Mouse (Mus musculus): ENCODE measurements at regions not wholly inside any gene's neighbourhood (a gene's known extent, or its start where the extent isn't known, plus 50 kb on each side); places are given as distances from the start of the nearest gene placed in this dataset.

- no peak overlapping the region for H3K4me3 ChIP-seq (ENCODE audit: low read depth, low read length)
- peak; percentile 31 for ATAC-seq (ENCODE audit: insufficient read depth)
- peaks cover 40% of the 10 kb centered on the region for H3K4me1 ChIP-seq (ENCODE audit: insufficient read depth)
- peak overlapping the region; percentile 80 for H3K4me2 ChIP-seq
- no peak for TF ChIP-seq CTCF (IDR thresholded peaks at IDR 0.05; ENCODE audit: low read depth)
- WGBS = 12% methylated on average over 11 of the region's 11 CpGs
- no peaks in the 10 kb centered on the region; the same call in 1 of the 2 replicates for H3K9me3 ChIP-seq (ENCODE audit: low read depth, low read length)
- no peaks in the 10 kb centered on the region for H3K27me3 ChIP-seq (ENCODE audit: insufficient read depth, low read length)
- peak; percentile 79 for DNase-seq
- no peaks in the 10 kb centered on the region for H3K36me3 ChIP-seq (ENCODE audit: insufficient read depth)
- no peak overlapping the region for H3K9ac ChIP-seq
- H3K27ac ChIP-seq (ENCODE audit: low read depth) = peak overlapping the region; percentile 100
Measured at GRCm38 (mm10) chr2:30691857-30692560, 97.2 kb downstream of the Cstad start.

GRCm38 (mm10) chr2:30690925-30691856, 96.4 kb downstream of the Cstad start:
- peak overlapping the region; percentile 100 for H3K27ac ChIP-seq (ENCODE audit: low read depth)
- H3K27me3 ChIP-seq (ENCODE audit: insufficient read depth, low read length) = no peaks in the 10 kb centered on the region
- WGBS = 83% methylated on average over 17 of the region's 17 CpGs
- H3K36me3 ChIP-seq (ENCODE audit: insufficient read depth) = no peaks in the 10 kb centered on the region
- H3K4me3 ChIP-seq (ENCODE audit: low read depth, low read length) = no peak overlapping the region
- ATAC-seq (ENCODE audit: insufficient read depth) (no peak), DNase-seq (peak; percentile 75)
- H3K9me3 ChIP-seq (ENCODE audit: low read depth, low read length) = no peaks in the 10 kb centered on the region; the same call in 1 of the 2 replicates
- H3K9ac ChIP-seq = no peak overlapping the region
- no peak for TF ChIP-seq CTCF (IDR thresholded peaks at IDR 0.05; ENCODE audit: low read depth)
- H3K4me2 ChIP-seq = no peak overlapping the region
- H3K4me1 ChIP-seq (ENCODE audit: insufficient read depth) = peaks cover 40% of the 10 kb centered on the region

- TF ChIP-seq CTCF (IDR thresholded peaks at IDR 0.05; ENCODE audit: low read depth) = no peak
- DNase-seq (peak; percentile 57), ATAC-seq (ENCODE audit: insufficient read depth) (no peak)
- Histone ChIP-seq H3K9me3 (ENCODE audit: low read depth, low read length) (no peaks in the 10 kb centered on the region; the same call in 1 of the 2 replicates), H3K4me3 (ENCODE audit: low read depth, low read length) (no peak overlapping the region), H3K36me3 (ENCODE audit: insufficient read depth) (no peaks in the 10 kb centered on the region), H3K4me2 (no peak overlapping the region), H3K9ac (no peak overlapping the region), H3K27ac (ENCODE audit: low read depth) (peak overlapping the region; percentile 100), H3K4me1 (ENCODE audit: insufficient read depth) (peaks cover 38% of the 10 kb centered on the region), H3K27me3 (ENCODE audit: insufficient read depth, low read length) (no peaks in the 10 kb centered on the region)
- WGBS = 68% methylated on average over 11 of the region's 11 CpGs
Measured at GRCm38 (mm10) chr2:30690307-30690706, 95.5 kb downstream of the Cstad start.

- Histone ChIP-seq H3K4me3 (ENCODE audit: low read depth, low read length) (no peak overlapping the region), H3K36me3 (ENCODE audit: insufficient read depth) (no peaks in the 10 kb centered on the region), H3K9me3 (ENCODE audit: low read depth, low read length) (no peaks in the 10 kb centered on the region; the same call in 1 of the 2 replicates), H3K9ac (no peak overlapping the region), H3K27me3 (ENCODE audit: insufficient read depth, low read length) (no peaks in the 10 kb centered on the region), H3K4me1 (ENCODE audit: insufficient read depth) (peaks cover 32% of the 10 kb centered on the region), H3K27ac (ENCODE audit: low read depth) (peak overlapping the region; percentile 95), H3K4me2 (no peak overlapping the region)
- no peak for ATAC-seq (ENCODE audit: insufficient read depth)
- no peak for DNase-seq
- WGBS = 77% methylated on average over 4 of the region's 4 CpGs
- no peak for TF ChIP-seq CTCF (IDR thresholded peaks at IDR 0.05; ENCODE audit: low read depth)
Measured at GRCm38 (mm10) chr2:30688402-30688801, 93.6 kb downstream of the Cstad start.

GRCm38 (mm10) chr2:30687121-30687551, 92.3 kb downstream of the Cstad start:
- TF ChIP-seq CTCF (IDR thresholded peaks at IDR 0.05; ENCODE audit: low read depth) = no peak
- peak overlapping the region; percentile 95 for H3K27ac ChIP-seq (ENCODE audit: low read depth)
- no peaks in the 10 kb centered on the region for H3K27me3 ChIP-seq (ENCODE audit: insufficient read depth, low read length)
- no peaks in the 10 kb centered on the region for H3K36me3 ChIP-seq (ENCODE audit: insufficient read depth)
- ATAC-seq (ENCODE audit: insufficient read depth) = peak; percentile 52
- peak overlapping the region; percentile 44 for H3K9ac ChIP-seq
- H3K4me2 ChIP-seq = peak overlapping the region; percentile 44
- 3% methylated on average over 23 of the region's 23 CpGs for WGBS
- H3K9me3 ChIP-seq (ENCODE audit: low read depth, low read length) = no peaks in the 10 kb centered on the region; the same call in 1 of the 2 replicates
- DNase-seq = peak; percentile 93
- no peak overlapping the region for H3K4me3 ChIP-seq (ENCODE audit: low read depth, low read length)
- H3K4me1 ChIP-seq (ENCODE audit: insufficient read depth) = peaks cover 30% of the 10 kb centered on the region

GRCm38 (mm10) chr2:30686359-30686758, 91.5 kb downstream of the Cstad start:
- Histone ChIP-seq H3K4me3 (ENCODE audit: low read depth, low read length) (no peak overlapping the region), H3K9ac (no peak overlapping the region), H3K4me2 (no peak overlapping the region), H3K27me3 (ENCODE audit: insufficient read depth, low read length) (no peaks in the 10 kb centered on the region), H3K27ac (ENCODE audit: low read depth) (peak overlapping the region; percentile 95; the same call in 1 of the 2 replicates), H3K9me3 (ENCODE audit: low read depth, low read length) (no peaks in the 10 kb centered on the region; the same call in 1 of the 2 replicates), H3K36me3 (ENCODE audit: insufficient read depth) (no peaks in the 10 kb centered on the region), H3K4me1 (ENCODE audit: insufficient read depth) (peaks cover 26% of the 10 kb centered on the region)
- 72% methylated on average over 6 of the region's 6 CpGs for WGBS
- ATAC-seq (ENCODE audit: insufficient read depth) (no peak), DNase-seq (no peak)
- no peak for TF ChIP-seq CTCF (IDR thresholded peaks at IDR 0.05; ENCODE audit: low read depth)
